Mouse (Mus musculus) C2C12 (cell line): ENCODE results near the gene Gabrd.

Source experiments
- CEBPB ChIP-seq: IDR thresholded peaks from one replicate; pipeline ENCODE4 v1.6.1; 2011; ENCODE audit warnings: low read depth, mild to moderate bottlenecking, control low read depth, moderate library complexity
- CTCF ChIP-seq: IDR thresholded peaks from one replicate; pipeline ENCODE4 v1.5.1; 2011; ENCODE audit not compliant: control insufficient read depth, insufficient read depth, insufficient read length
- MAX ChIP-seq: IDR thresholded peaks from one replicate; pipeline ENCODE4 v1.6.1; 2011; ENCODE audit warnings: mild to moderate bottlenecking, control low read depth
- MYOD1 ChIP-seq: IDR thresholded peaks from one replicate; pipeline ENCODE4 v1.6.1; 2011; ENCODE audit warnings: low read depth; ENCODE audit not compliant: control insufficient read depth, insufficient read length
- USF1 ChIP-seq: IDR thresholded peaks from one replicate; pipeline ENCODE4 v1.6.1; 2011; ENCODE audit warnings: low read depth, mild to moderate bottlenecking, control low read depth, moderate library complexity

GRCm38 (mm10) chr4:155382752-155383151 lies 15.2 kb downstream of the Gabrd start:
- TF ChIP-seq CTCF = no peak
- no peak for TF ChIP-seq MYOD1
- TF ChIP-seq USF1 = no peak
- TF ChIP-seq MAX = no peak
- no peak for TF ChIP-seq CEBPB
